Mouse (Mus musculus) lung, embryonic 15.5 days (tissue): ENCODE measurements around the gene Cxcr6. TPM values are rescaled to one million over a fixed set of nuclear protein-coding genes. Genes with fewer than 3 reads are reported as not detected.

Experiments used
- ATAC-seq: fragments of 200-750 bp; cut with Nextera tagmentation; 2 replicates; pipeline ENCODE4 v1.8.0; 2017; ENCODE audit warnings: moderate number of reproducible peaks, borderline replicate concordance; ENCODE audit not compliant: low FRiP score, low TSS enrichment; ENCODE audit errors: extremely low read depth
- H3K27ac ChIP-seq: fragments of 300-500 bp; sonication (generic); 2 replicates; pipeline ENCODE4 v1.5.1; 2015; ENCODE audit warnings: moderate library complexity, mild to moderate bottlenecking, inconsistent platforms
- H3K27me3 ChIP-seq: fragments of 300-500 bp; sonication (generic); 2 replicates; pipeline ENCODE4 v1.6.1; 2015; ENCODE audit warnings: inconsistent platforms
- H3K36me3 ChIP-seq: fragments of 300-500 bp; sonication (generic); 2 replicates; pipeline ENCODE4 v1.6.1; 2015; ENCODE audit warnings: inconsistent platforms
- H3K4me1 ChIP-seq: fragments of 300-500 bp; sonication (generic); 2 replicates; pipeline ENCODE4 v1.6.1; 2015; ENCODE audit warnings: inconsistent platforms
- H3K4me2 ChIP-seq: fragments of 300-500 bp; sonication (generic); 2 replicates; pipeline ENCODE4 v1.6.1; 2015; ENCODE audit warnings: inconsistent platforms, mild to moderate bottlenecking, moderate library complexity
- H3K4me3 ChIP-seq: fragments of 300-500 bp; sonication (generic); 2 replicates; pipeline ENCODE4 v1.5.1; 2015; ENCODE audit warnings: mild to moderate bottlenecking, inconsistent platforms
- H3K9ac ChIP-seq: fragments of 300-500 bp; sonication (generic); 2 replicates; pipeline ENCODE4 v1.6.1; 2015; ENCODE audit warnings: inconsistent platforms
- H3K9me3 ChIP-seq: fragments of 300-500 bp; sonication (generic); 2 replicates; pipeline ENCODE4 v1.6.1; 2016; ENCODE audit warnings: inconsistent platforms
- WGBS: fragments of 180-500 bp; shearing (Covaris S2); methylation state at CpG from one replicate; pipeline ENCODE4 v1.1.7; 2015; 5-methylcytosine and 5-hydroxymethylcytosine counted together
- polyA plus RNA-seq: library from polyadenylated mRNA; unstranded; fragments of >200 nt; fragmentation: Nextera tagmentation; extraction: Ambion mirVana; gene quantifications from 2 replicates; pipeline ENCODE4 v1.2.1, GENCODE M21; 2015

Cxcr6 gene
- polyA plus RNA-seq, 1 experiment from 2014 or later: 0.42 TPM

DNA sequence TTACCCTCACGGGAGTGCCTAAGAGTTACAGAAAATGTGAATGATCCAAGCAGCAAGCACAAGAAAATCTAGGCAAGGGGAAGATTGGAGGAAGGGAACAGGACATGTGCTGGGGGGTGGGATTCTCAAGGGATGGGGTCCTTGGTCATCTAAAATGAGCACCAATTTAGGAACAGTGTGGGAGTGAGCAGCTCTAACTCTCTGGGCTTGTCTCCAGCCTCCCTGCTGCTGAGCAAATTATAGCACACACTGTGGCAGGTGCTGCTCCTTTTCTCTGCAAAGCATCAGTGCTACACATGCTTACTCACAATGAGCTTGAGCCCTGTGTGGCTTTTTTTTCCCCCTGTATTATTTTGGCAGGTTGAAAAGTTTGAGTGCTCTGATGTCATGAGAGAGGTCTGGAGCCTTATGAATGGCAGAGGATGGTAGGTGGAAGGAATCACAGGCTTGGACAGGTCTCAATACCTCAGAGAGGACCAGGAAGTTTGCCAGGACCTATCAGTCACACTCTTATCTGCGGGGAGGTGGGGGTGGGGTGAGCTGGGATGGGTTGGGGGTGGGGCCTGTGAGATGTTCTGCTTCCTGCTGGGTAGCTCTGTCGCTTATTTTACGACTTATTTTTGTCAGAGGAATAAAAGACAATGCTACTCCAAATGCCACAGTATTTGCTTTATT lies 17.3 kb upstream of the Cxcr6 start:
- no peak overlapping the region for H3K4me2 ChIP-seq

GRCm38 (mm10) chr9:123796174-123796573 lies 10.1 kb upstream of the Cxcr6 start:
- H3K9ac ChIP-seq: no peak overlapping the region
- no peak overlapping the region for H3K4me3 ChIP-seq
- no peak for ATAC-seq
- no peaks in the 10 kb centered on the region for H3K4me1 ChIP-seq
- H3K4me2 ChIP-seq: no peak overlapping the region
- WGBS: 44% methylated on average over 3 of the region's 3 CpGs
- no peak overlapping the region for H3K27ac ChIP-seq
- H3K36me3 ChIP-seq: peaks cover 43% of the 10 kb centered on the region
- H3K9me3 ChIP-seq: no peaks in the 10 kb centered on the region
- no peaks in the 10 kb centered on the region for H3K27me3 ChIP-seq

More for the DNA sequence above, 17.3 kb upstream of the Cxcr6 start:
- 70% methylated on average over 4 of the region's 4 CpGs for WGBS
- no peaks in the 10 kb centered on the region for H3K27me3 ChIP-seq
- no peak overlapping the region for H3K27ac ChIP-seq
- no peak overlapping the region for H3K4me3 ChIP-seq
- no peaks in the 10 kb centered on the region for H3K9me3 ChIP-seq
- peaks cover 27% of the 10 kb centered on the region for H3K36me3 ChIP-seq
- H3K9ac ChIP-seq: no peak overlapping the region
- H3K4me1 ChIP-seq: no peaks in the 10 kb centered on the region
- ATAC-seq: no peak

- Histone ChIP-seq H3K4me2 (no peak overlapping the region), H3K4me1 (no peaks in the 10 kb centered on the region), H3K27ac (no peak overlapping the region), H3K36me3 (peaks cover 16% of the 10 kb centered on the region; the same call in 1 of the 2 replicates), H3K9me3 (no peaks in the 10 kb centered on the region), H3K27me3 (no peaks in the 10 kb centered on the region), H3K9ac (no peak overlapping the region), H3K4me3 (no peak overlapping the region)
- WGBS: 86% methylated on average over 1 of the region's 1 CpGs
- ATAC-seq: no peak
Observed at GRCm38 (mm10) chr9:123801527-123801926, 4.7 kb upstream of the Cxcr6 start.

GRCm38 (mm10) chr9:123802421-123802820 lies 3.9 kb upstream of the Cxcr6 start:
- H3K9ac ChIP-seq: no peak overlapping the region
- no peaks in the 10 kb centered on the region for H3K4me1 ChIP-seq
- H3K36me3 ChIP-seq: peaks cover 15% of the 10 kb centered on the region; the same call in 1 of the 2 replicates
- no peak overlapping the region for H3K4me2 ChIP-seq
- H3K27me3 ChIP-seq: no peaks in the 10 kb centered on the region
- H3K4me3 ChIP-seq: no peak overlapping the region
- no peak overlapping the region for H3K27ac ChIP-seq
- no peaks in the 10 kb centered on the region for H3K9me3 ChIP-seq
- no peak for ATAC-seq
- 91% methylated on average over 2 of the region's 2 CpGs for WGBS

GRCm38 (mm10) chr9:123802896-123803295 lies 3.4 kb upstream of the Cxcr6 start:
- no peaks in the 10 kb centered on the region for H3K9me3 ChIP-seq
- no peaks in the 10 kb centered on the region for H3K27me3 ChIP-seq
- H3K4me1 ChIP-seq: no peaks in the 10 kb centered on the region
- H3K4me2 ChIP-seq: no peak overlapping the region
- no peak overlapping the region for H3K4me3 ChIP-seq
- ATAC-seq: no peak
- H3K36me3 ChIP-seq: peaks cover 14% of the 10 kb centered on the region; the same call in 1 of the 2 replicates
- no peak overlapping the region for H3K9ac ChIP-seq
- no peak overlapping the region for H3K27ac ChIP-seq

DNA sequence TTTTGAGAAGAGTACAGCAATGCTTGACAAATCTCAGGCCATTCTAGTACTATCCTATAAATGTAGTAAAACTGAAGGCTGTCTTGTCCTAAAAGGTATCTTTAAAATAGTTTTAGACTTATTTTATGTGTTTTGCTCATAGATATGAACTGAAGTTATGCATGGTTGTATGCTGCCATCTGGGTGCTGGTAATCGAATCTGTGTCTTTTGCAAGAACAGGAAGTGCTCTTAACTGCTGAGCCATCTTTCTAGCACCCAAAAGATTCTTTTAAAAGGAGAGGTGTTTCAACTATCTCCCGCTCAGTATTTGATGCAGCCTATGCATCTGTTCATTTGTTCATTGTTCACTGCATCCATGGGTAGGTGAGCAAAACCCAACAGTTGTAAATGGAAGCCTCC lies 1.0 kb upstream of the Cxcr6 start:
- 89% methylated on average over 2 of the region's 2 CpGs for WGBS
- Histone ChIP-seq H3K36me3 (peaks cover 12% of the 10 kb centered on the region; the same call in 1 of the 2 replicates), H3K4me2 (no peak overlapping the region), H3K9ac (no peak overlapping the region), H3K4me3 (no peak overlapping the region), H3K27ac (no peak overlapping the region), H3K4me1 (no peaks in the 10 kb centered on the region), H3K9me3 (no peaks in the 10 kb centered on the region), H3K27me3 (no peaks in the 10 kb centered on the region)
- no peak for ATAC-seq

GRCm38 (mm10) chr9:123808583-123808982 lies 2.3 kb downstream of the Cxcr6 start:
- 45% methylated on average over 7 of the region's 7 CpGs for WGBS
- Histone ChIP-seq H3K4me2 (no peak overlapping the region), H3K27me3 (no peaks in the 10 kb centered on the region), H3K4me1 (no peaks in the 10 kb centered on the region), H3K27ac (no peak overlapping the region), H3K4me3 (no peak overlapping the region), H3K9me3 (no peaks in the 10 kb centered on the region), H3K36me3 (peaks cover 16% of the 10 kb centered on the region), H3K9ac (no peak overlapping the region)
- ATAC-seq: no peak

DNA sequence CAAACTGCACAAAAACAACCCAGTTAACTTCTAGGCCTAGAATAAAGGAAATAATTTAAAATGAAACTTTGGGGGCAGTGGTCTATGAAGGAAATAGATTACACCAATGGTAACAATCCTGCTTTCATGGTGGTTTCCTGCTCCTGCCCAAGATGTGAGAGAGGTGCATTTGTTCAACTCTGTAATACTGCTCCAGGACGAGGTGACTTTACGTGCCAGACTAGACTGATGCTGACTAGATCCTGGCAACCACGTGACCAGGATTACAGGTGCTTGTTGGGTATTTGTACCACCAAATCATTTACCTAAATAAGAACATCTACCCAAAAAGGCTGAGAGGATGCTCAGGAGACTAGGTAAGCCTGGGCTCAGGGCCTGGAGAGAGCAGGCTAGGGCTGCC lies 5.6 kb downstream of the Cxcr6 start:
- H3K4me2 ChIP-seq: no peak overlapping the region
- whole genome bisulfite sequencing: 94% methylated on average over 3 of the region's 3 CpGs
- no peak overlapping the region for H3K4me3 ChIP-seq
- no peak overlapping the region for H3K9ac ChIP-seq
- H3K27ac ChIP-seq: no peak overlapping the region
- no peaks in the 10 kb centered on the region for H3K9me3 ChIP-seq
- no peak for ATAC-seq
- H3K4me1 ChIP-seq: no peaks in the 10 kb centered on the region
- peaks cover 26% of the 10 kb centered on the region for H3K36me3 ChIP-seq
- H3K27me3 ChIP-seq: no peaks in the 10 kb centered on the region

DNA sequence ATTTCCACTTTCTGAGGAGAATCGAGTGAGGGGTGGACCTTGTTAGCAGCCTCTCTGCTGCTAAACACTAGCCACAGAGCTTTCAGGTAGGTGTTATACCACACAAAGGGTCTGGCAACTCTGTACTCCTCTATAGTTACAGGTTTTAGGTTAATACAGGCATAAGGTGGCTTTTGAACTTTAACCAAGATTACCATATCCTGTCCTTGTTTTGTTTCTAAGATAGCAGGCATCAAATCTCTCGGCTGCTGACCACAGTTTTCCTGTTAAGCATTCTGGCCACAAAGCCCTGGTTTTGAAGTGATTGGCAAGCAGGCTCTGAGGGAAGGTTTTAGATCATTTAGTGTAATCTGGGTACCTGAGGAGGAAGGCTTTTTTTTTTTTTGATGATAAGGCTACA lies 8.1 kb downstream of the Cxcr6 start:
- 74% methylated on average over 2 of the region's 2 CpGs for WGBS
- Histone ChIP-seq H3K36me3 (peaks cover 45% of the 10 kb centered on the region), H3K4me1 (no peaks in the 10 kb centered on the region), H3K27me3 (no peaks in the 10 kb centered on the region), H3K9ac (no peak overlapping the region), H3K4me2 (no peak overlapping the region), H3K4me3 (no peak overlapping the region), H3K9me3 (no peaks in the 10 kb centered on the region), H3K27ac (no peak overlapping the region)
- ATAC-seq: no peak

- Histone ChIP-seq H3K9me3 (no peaks in the 10 kb centered on the region), H3K9ac (no peak overlapping the region), H3K4me2 (no peak overlapping the region), H3K4me1 (no peaks in the 10 kb centered on the region), H3K27ac (no peak overlapping the region), H3K36me3 (peaks cover 44% of the 10 kb centered on the region), H3K27me3 (no peaks in the 10 kb centered on the region), H3K4me3 (no peak overlapping the region)
- ATAC-seq: no peak
- 77% methylated on average over 4 of the region's 4 CpGs for WGBS
Observed at GRCm38 (mm10) chr9:123814821-123815220, 8.5 kb downstream of the Cxcr6 start.

GRCm38 (mm10) chr9:123815444-123815843 lies 9.2 kb downstream of the Cxcr6 start:
- H3K9me3 ChIP-seq: no peaks in the 10 kb centered on the region
- no peak overlapping the region for H3K4me2 ChIP-seq
- no peaks in the 10 kb centered on the region for H3K4me1 ChIP-seq
- H3K27me3 ChIP-seq: no peaks in the 10 kb centered on the region
- H3K4me3 ChIP-seq: no peak overlapping the region
- no peak for ATAC-seq
- H3K27ac ChIP-seq: no peak overlapping the region
- peaks cover 38% of the 10 kb centered on the region for H3K36me3 ChIP-seq
- 82% methylated on average over 3 of the region's 3 CpGs for WGBS
- H3K9ac ChIP-seq: no peak overlapping the region

DNA sequence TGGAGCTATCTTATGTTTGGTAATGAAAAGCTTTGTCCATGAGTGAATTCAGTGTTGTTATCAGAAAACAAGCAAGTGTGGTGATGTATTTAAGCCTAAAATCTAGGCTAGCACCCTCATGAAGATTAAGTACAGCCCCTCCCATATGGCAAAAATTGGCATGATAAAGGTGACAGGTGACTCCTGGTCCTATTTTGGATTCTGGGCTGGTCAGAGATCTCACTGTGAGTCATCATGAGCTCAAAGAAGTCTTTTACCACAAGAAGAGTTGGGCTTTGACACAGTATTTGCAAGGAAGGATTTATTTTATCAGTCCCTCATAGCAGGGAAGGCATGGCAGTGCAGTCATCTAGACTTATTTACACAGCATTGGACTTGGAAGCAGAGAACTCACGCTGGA lies 9.7 kb downstream of the Cxcr6 start:
- Histone ChIP-seq H3K27ac (no peak overlapping the region), H3K27me3 (no peaks in the 10 kb centered on the region), H3K36me3 (peaks cover 36% of the 10 kb centered on the region), H3K4me3 (no peak overlapping the region), H3K9me3 (no peaks in the 10 kb centered on the region), H3K4me1 (no peaks in the 10 kb centered on the region), H3K4me2 (no peak overlapping the region), H3K9ac (no peak overlapping the region)
- WGBS: 79% methylated on average over 1 of the region's 1 CpGs
- no peak for ATAC-seq

DNA sequence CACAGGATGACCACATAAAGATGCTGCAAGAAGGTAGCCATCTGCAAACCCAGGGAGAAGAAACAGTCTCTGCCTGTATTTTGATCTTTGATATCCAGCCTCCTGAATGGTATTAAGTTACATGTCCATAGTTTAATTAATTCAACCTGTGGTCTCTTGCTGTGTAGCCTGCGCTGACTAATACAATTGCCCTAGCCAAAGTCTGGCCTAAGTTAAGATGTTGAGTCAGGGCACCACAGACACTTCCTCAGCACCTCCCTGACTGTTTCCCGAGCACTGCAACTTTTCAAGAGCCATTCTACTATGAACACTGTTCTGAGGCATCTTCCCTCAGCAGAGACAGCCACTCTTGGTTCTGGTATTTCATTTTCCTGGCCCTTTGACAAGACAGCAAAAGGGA lies 12.3 kb downstream of the Cxcr6 start:
- H3K27me3 ChIP-seq: no peaks in the 10 kb centered on the region
- no peak overlapping the region for H3K4me2 ChIP-seq
- no peak overlapping the region for H3K27ac ChIP-seq
- H3K9ac ChIP-seq: no peak overlapping the region
- no peak for ATAC-seq
- H3K4me1 ChIP-seq: no peaks in the 10 kb centered on the region
- H3K9me3 ChIP-seq: no peaks in the 10 kb centered on the region
- H3K36me3 ChIP-seq: peaks cover 45% of the 10 kb centered on the region
- no peak overlapping the region for H3K4me3 ChIP-seq
- WGBS: 81% methylated on average over 2 of the region's 2 CpGs
